Mouse (Mus musculus): ENCODE results near the gene Pip5k1b. TPM values are rescaled to one million over a fixed set of nuclear protein-coding genes. Genes with fewer than 3 reads are reported as not detected.

Pip5k1b gene
- polyA plus RNA-seq, 1 experiment from 2014 or later: 10.9 TPM

DNA sequence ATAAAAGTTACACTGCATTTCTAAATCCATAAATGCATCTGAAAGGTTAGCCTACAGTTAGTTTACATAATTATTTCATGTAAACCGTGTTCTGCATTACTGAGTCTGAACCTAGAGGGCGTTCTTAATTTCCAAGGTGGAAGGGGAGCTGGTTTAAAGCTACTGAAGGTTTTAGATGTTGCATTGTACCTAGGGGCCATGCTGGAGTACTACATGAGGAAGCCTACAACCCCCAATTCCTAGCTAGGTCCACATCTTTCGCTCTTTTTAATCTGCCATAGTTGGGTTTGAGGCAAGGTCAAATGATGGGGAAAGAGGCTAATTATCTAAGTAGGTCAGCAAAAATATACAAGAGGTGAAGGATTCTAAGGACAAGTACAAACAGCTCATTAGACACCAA is 104.0 kb downstream of the Pip5k1b start:
- Histone ChIP-seq H3K27ac (replicated peaks in 1 of 2; ENCODE audit: control insufficient read depth in 1 of 2, insufficient read depth in 1 of 2, low read depth in 2 of 2, low read length in 2 of 2) (peak overlapping the region; percentile 36 to 78; a peak in 2 of 4 replicates), H3K4me2 (ENCODE audit: low read length) (no peak overlapping the region), H3K4me1 (ENCODE audit: control insufficient read depth in 2 of 2, insufficient read depth in 2 of 2, low read length in 2 of 2) (peaks cover 19 to 37% of the 10 kb centered on the region in 2 experiments), H3K4me3 (ENCODE audit: control insufficient read depth in 1 of 2, insufficient read depth in 1 of 2, low read depth in 1 of 2, low read length in 2 of 2) (no peak overlapping the region), H3K9ac (ENCODE audit: low read length) (no peak overlapping the region), H3K9me3 (ENCODE audit: control insufficient read depth, low read length) (0 out of 2 replicates have a peak, but pooled peaks cover 3% of the 10 kb centered on the region), H3K27me3 (ENCODE audit: control insufficient read depth, insufficient read depth, low read length) (no peaks in the 10 kb centered on the region), H3K36me3 (ENCODE audit: control insufficient read depth, insufficient read depth, low read length) (no peaks in the 10 kb centered on the region)
- 86% methylated on average over 3 of the region's 3 CpGs for WGBS
- ATAC-seq (ENCODE audit: insufficient number of reproducible peaks, insufficient read depth, low FRiP score, low read depth): no peak

DNA sequence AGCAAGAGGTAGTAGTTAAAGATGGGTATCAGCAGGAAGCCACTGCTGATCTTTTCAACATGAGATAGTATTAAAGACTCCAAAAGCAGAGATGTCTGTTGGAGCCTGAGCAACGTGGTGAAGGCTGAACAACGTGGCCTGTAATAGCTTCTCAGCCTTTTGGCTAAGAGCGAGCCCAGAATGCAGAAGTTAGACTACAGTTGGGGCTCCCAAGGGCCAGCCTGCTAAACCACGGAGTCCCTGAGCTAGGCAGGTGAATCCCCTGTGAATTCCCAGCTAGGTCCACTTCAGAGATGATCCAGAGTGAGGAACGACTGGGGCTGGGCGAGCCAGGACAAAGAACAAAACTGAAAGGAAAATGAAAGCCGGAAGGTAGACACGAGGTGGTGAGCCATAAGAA is 104.9 kb downstream of the Pip5k1b start:
- H3K4me2 ChIP-seq (ENCODE audit: low read length): no peak overlapping the region
- H3K36me3 ChIP-seq (ENCODE audit: control insufficient read depth, insufficient read depth, low read length): no peaks in the 10 kb centered on the region
- no peak overlapping the region for H3K9ac ChIP-seq (ENCODE audit: low read length)
- H3K4me3 ChIP-seq (ENCODE audit: control insufficient read depth in 1 of 2, insufficient read depth in 1 of 2, low read depth in 1 of 2, low read length in 2 of 2): no peak overlapping the region
- H3K9me3 ChIP-seq (ENCODE audit: control insufficient read depth, low read length): 0 out of 2 replicates have a peak, but pooled peaks cover 3% of the 10 kb centered on the region
- WGBS: 90% methylated on average over 8 of the region's 8 CpGs
- H3K27me3 ChIP-seq (ENCODE audit: control insufficient read depth, insufficient read depth, low read length): no peaks in the 10 kb centered on the region
- ATAC-seq (ENCODE audit: insufficient number of reproducible peaks, insufficient read depth, low FRiP score, low read depth): no peak
- no peak overlapping the region for H3K27ac ChIP-seq (replicated peaks in 1 of 2; ENCODE audit: control insufficient read depth in 1 of 2, insufficient read depth in 1 of 2, low read depth in 2 of 2, low read length in 2 of 2)
- H3K4me1 ChIP-seq (ENCODE audit: control insufficient read depth in 2 of 2, insufficient read depth in 2 of 2, low read length in 2 of 2): peaks cover 12 to 28% of the 10 kb centered on the region in 2 experiments

DNA sequence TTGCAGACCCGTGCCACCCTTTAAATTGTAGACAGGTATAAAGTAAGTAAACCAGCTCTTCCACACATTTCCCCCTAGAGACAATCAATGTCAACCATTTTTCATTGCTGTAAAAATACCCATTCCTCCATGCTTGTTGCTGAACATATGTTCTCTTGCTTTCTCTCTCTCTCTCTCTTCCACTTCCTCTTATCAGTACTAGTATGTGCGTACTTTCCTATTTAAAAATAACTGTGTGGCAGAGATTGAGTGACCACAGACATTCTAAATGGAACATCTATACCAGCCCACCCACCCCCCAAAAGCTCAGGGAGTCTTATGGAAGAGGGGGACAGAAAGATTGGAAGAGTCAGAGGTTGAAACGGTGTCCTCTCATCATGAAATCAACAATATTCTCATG is 111.3 kb downstream of the Pip5k1b start:
- 60% methylated on average over 3 of the region's 3 CpGs for WGBS
- no peak for ATAC-seq (ENCODE audit: insufficient number of reproducible peaks, insufficient read depth, low FRiP score, low read depth)
- Histone ChIP-seq H3K27me3 (ENCODE audit: control insufficient read depth, insufficient read depth, low read length) (no peaks in the 10 kb centered on the region), H3K4me3 (ENCODE audit: control insufficient read depth in 1 of 2, insufficient read depth in 1 of 2, low read depth in 1 of 2, low read length in 2 of 2) (no peak overlapping the region), H3K4me1 (ENCODE audit: control insufficient read depth in 2 of 2, insufficient read depth in 2 of 2, low read length in 2 of 2) (peaks cover 4 to 14% of the 10 kb centered on the region in 2 experiments; a peak in 3 of 4 replicates), H3K36me3 (ENCODE audit: control insufficient read depth, insufficient read depth, low read length) (no peaks in the 10 kb centered on the region), H3K9me3 (ENCODE audit: control insufficient read depth, low read length) (no peaks in the 10 kb centered on the region), H3K27ac (replicated peaks in 1 of 2; ENCODE audit: control insufficient read depth in 1 of 2, insufficient read depth in 1 of 2, low read depth in 2 of 2, low read length in 2 of 2) (peak overlapping the region in 1 of 2 experiments; percentile 53; a peak in 3 of 4 replicates), H3K9ac (ENCODE audit: low read length) (no peak overlapping the region), H3K4me2 (ENCODE audit: low read length) (peak overlapping the region; percentile 19; the same call in 1 of the 2 replicates)

DNA sequence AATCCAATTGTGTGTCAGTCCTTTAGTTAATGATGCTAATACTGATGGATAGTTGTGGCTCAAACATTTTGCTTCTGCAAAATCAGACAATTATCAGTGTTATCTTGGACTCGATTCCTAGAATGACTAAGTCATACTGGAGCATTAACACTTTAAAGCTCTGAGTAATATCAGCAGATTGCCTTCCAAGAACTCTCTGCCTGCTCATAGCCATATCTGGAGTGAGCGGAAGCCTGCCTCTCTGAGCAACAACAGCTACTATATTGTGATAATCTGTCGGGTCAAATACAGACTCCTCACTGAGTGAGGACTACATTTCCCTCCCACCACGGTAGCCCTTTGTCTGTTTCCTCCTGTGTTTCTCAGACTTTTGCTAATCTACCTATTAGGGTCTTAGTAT is 116.0 kb downstream of the Pip5k1b start:
- Histone ChIP-seq H3K4me2 (ENCODE audit: low read length) (no peak overlapping the region), H3K36me3 (ENCODE audit: control insufficient read depth, insufficient read depth, low read length) (no peaks in the 10 kb centered on the region), H3K9ac (ENCODE audit: low read length) (0 out of 2 replicates have a peak overlapping the region, but pooled peaks have one; percentile 34), H3K27ac (replicated peaks in 1 of 2; ENCODE audit: control insufficient read depth in 1 of 2, insufficient read depth in 1 of 2, low read depth in 2 of 2, low read length in 2 of 2) (0 out of 4 replicates have a peak overlapping the region, but pooled peaks of 1 of the 2 experiments have one; percentile 19), H3K4me1 (ENCODE audit: control insufficient read depth in 2 of 2, insufficient read depth in 2 of 2, low read length in 2 of 2) (peaks cover 4 to 14% of the 10 kb centered on the region in 2 experiments; a peak in 3 of 4 replicates), H3K9me3 (ENCODE audit: control insufficient read depth, low read length) (no peaks in the 10 kb centered on the region), H3K4me3 (ENCODE audit: control insufficient read depth in 1 of 2, insufficient read depth in 1 of 2, low read depth in 1 of 2, low read length in 2 of 2) (no peak overlapping the region), H3K27me3 (ENCODE audit: control insufficient read depth, insufficient read depth, low read length) (no peaks in the 10 kb centered on the region)
- 16% methylated on average over 4 of the region's 4 CpGs for WGBS
- no peak for ATAC-seq (ENCODE audit: insufficient number of reproducible peaks, insufficient read depth, low FRiP score, low read depth)

DNA sequence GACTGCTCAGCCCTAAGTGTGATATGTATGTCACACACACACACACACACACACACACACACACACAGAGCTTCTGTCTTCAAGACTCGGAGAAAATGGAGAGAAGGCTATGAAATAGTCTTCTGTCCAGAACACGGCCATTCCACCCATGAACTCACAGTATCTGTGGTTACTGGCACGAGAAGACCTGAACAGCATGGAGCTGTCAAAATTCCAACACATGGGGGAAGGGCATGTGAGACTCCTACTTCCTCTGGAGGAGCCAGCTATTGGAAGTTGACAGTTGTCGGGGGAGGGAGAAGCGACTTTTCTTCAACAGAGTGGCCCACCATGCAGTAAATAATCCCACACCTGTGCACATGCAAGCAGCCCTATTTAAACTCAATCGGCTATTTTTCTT is 121.4 kb downstream of the Pip5k1b start:
- H3K4me1 ChIP-seq (ENCODE audit: control insufficient read depth in 2 of 2, insufficient read depth in 2 of 2, low read length in 2 of 2): peaks cover 3 to 5% of the 10 kb centered on the region in 2 experiments; a peak in 2 of 4 replicates
- no peak overlapping the region for H3K27ac ChIP-seq (replicated peaks in 1 of 2; ENCODE audit: control insufficient read depth in 1 of 2, insufficient read depth in 1 of 2, low read depth in 2 of 2, low read length in 2 of 2)
- no peak overlapping the region for H3K9ac ChIP-seq (ENCODE audit: low read length)
- H3K36me3 ChIP-seq (ENCODE audit: control insufficient read depth, insufficient read depth, low read length): no peaks in the 10 kb centered on the region
- H3K4me3 ChIP-seq (ENCODE audit: control insufficient read depth in 1 of 2, insufficient read depth in 1 of 2, low read depth in 1 of 2, low read length in 2 of 2): no peak overlapping the region
- ATAC-seq (ENCODE audit: insufficient number of reproducible peaks, insufficient read depth, low FRiP score, low read depth): no peak
- no peak overlapping the region for H3K4me2 ChIP-seq (ENCODE audit: low read length)
- no peaks in the 10 kb centered on the region for H3K27me3 ChIP-seq (ENCODE audit: control insufficient read depth, insufficient read depth, low read length)
- no peaks in the 10 kb centered on the region for H3K9me3 ChIP-seq (ENCODE audit: control insufficient read depth, low read length)
- 60% methylated on average over 6 of the region's 6 CpGs for WGBS

DNA sequence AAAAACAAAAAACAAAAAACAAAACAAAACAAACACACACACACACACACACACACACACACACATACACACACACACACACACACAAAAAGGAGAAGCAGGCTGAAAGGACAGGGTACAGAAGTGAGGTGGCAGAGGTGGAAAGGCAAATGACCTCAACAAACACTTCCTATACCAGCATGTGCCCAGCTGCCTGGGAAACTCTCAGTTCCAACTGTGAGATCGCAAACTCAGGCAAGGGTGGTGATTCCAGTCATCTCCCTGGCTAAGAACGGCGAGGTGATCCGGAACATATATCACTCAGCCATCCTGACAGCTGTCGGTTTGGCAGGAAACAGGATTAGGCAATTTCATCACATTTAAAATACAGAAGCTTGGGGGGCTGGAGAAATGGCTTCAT is 123.2 kb downstream of the Pip5k1b start:
- Histone ChIP-seq H3K9ac (ENCODE audit: low read length) (no peak overlapping the region), H3K27me3 (ENCODE audit: control insufficient read depth, insufficient read depth, low read length) (no peaks in the 10 kb centered on the region), H3K9me3 (ENCODE audit: control insufficient read depth, low read length) (no peaks in the 10 kb centered on the region), H3K4me1 (ENCODE audit: control insufficient read depth in 2 of 2, insufficient read depth in 2 of 2, low read length in 2 of 2) (peaks cover 3 to 6% of the 10 kb centered on the region in 2 experiments; a peak in 3 of 4 replicates), H3K36me3 (ENCODE audit: control insufficient read depth, insufficient read depth, low read length) (no peaks in the 10 kb centered on the region), H3K27ac (replicated peaks in 1 of 2; ENCODE audit: control insufficient read depth in 1 of 2, insufficient read depth in 1 of 2, low read depth in 2 of 2, low read length in 2 of 2) (no peak overlapping the region), H3K4me2 (ENCODE audit: low read length) (no peak overlapping the region), H3K4me3 (ENCODE audit: control insufficient read depth in 1 of 2, insufficient read depth in 1 of 2, low read depth in 1 of 2, low read length in 2 of 2) (no peak overlapping the region)
- WGBS: 62% methylated on average over 5 of the region's 5 CpGs
- ATAC-seq (ENCODE audit: insufficient number of reproducible peaks, insufficient read depth, low FRiP score, low read depth): no peak

DNA sequence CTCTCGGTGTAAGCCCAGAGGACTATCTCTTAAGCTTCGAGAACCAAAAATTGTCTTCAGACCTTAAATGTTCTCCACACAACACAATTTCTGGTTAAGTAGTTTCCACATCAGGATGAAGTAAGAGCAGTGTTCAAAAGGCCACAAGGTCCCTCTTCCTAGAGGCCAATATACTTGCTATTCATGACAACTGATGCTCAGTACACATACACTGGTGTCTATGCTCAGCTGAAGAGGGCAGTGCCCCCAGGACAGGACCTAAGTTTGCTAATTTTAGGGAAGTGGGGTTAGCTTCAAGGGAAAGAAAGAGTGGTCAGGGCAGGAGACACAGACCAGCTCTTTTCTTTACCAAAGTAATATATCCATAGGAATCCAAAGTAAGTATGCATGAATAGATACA is 124.3 kb downstream of the Pip5k1b start:
- H3K9ac ChIP-seq (ENCODE audit: low read length): no peak overlapping the region
- 79% methylated on average over 2 of the region's 2 CpGs for WGBS
- no peak overlapping the region for H3K4me3 ChIP-seq (ENCODE audit: control insufficient read depth in 1 of 2, insufficient read depth in 1 of 2, low read depth in 1 of 2, low read length in 2 of 2)
- H3K36me3 ChIP-seq (ENCODE audit: control insufficient read depth, insufficient read depth, low read length): no peaks in the 10 kb centered on the region
- ATAC-seq (ENCODE audit: insufficient number of reproducible peaks, insufficient read depth, low FRiP score, low read depth): no peak
- H3K27ac ChIP-seq (replicated peaks in 1 of 2; ENCODE audit: control insufficient read depth in 1 of 2, insufficient read depth in 1 of 2, low read depth in 2 of 2, low read length in 2 of 2): no peak overlapping the region
- H3K4me1 ChIP-seq (ENCODE audit: control insufficient read depth in 2 of 2, insufficient read depth in 2 of 2, low read length in 2 of 2): peaks cover 10 to 16% of the 10 kb centered on the region in 2 experiments
- no peaks in the 10 kb centered on the region for H3K27me3 ChIP-seq (ENCODE audit: control insufficient read depth, insufficient read depth, low read length)
- no peaks in the 10 kb centered on the region for H3K9me3 ChIP-seq (ENCODE audit: control insufficient read depth, low read length)
- H3K4me2 ChIP-seq (ENCODE audit: low read length): no peak overlapping the region

DNA sequence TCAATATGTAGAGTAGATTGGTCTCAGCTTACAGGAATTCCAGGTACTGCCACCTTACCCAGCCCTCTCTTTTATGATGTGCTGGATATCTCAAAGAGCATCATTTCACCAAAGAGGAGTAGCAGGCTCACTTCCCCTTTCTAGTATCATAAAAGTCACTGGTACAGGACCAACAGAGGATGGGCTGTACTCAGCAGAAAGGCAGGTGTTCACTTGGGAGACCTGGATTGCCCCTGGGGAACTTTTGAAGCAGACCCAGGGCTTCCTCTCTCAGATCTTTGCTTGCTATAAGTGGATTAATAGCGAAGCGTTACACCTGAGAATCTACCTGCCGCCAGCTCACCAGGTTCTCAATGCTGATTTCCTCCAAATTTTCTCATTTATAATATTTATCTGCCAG is 127.7 kb downstream of the Pip5k1b start:
- H3K4me3 ChIP-seq (ENCODE audit: control insufficient read depth in 1 of 2, insufficient read depth in 1 of 2, low read depth in 1 of 2, low read length in 2 of 2): no peak overlapping the region
- no peaks in the 10 kb centered on the region for H3K36me3 ChIP-seq (ENCODE audit: control insufficient read depth, insufficient read depth, low read length)
- no peaks in the 10 kb centered on the region for H3K9me3 ChIP-seq (ENCODE audit: control insufficient read depth, low read length)
- no peak overlapping the region for H3K27ac ChIP-seq (replicated peaks in 1 of 2; ENCODE audit: control insufficient read depth in 1 of 2, insufficient read depth in 1 of 2, low read depth in 2 of 2, low read length in 2 of 2)
- no peaks in the 10 kb centered on the region for H3K27me3 ChIP-seq (ENCODE audit: control insufficient read depth, insufficient read depth, low read length)
- H3K4me1 ChIP-seq (ENCODE audit: control insufficient read depth in 2 of 2, insufficient read depth in 2 of 2, low read length in 2 of 2): peaks cover 7 to 12% of the 10 kb centered on the region in 2 experiments; a peak in 3 of 4 replicates
- WGBS: 93% methylated on average over 3 of the region's 3 CpGs
- H3K4me2 ChIP-seq (ENCODE audit: low read length): no peak overlapping the region
- no peak for ATAC-seq (ENCODE audit: insufficient number of reproducible peaks, insufficient read depth, low FRiP score, low read depth)
- no peak overlapping the region for H3K9ac ChIP-seq (ENCODE audit: low read length)

Data from heart, embryonic 14.5 days (tissue).